Mouse (Mus musculus) retina, postnatal 1 day (tissue): ENCODE data around the gene Clrn3.
"Not testable (repeated sequence)": the region's sequence is repeated elsewhere in the genome, so short reads cannot be mapped to it uniquely, and the experiment has no call there.

Source experiments
- DNase-seq: peaks from one replicate; pipeline ENCODE4 v3.0.0-alpha.2; 2012

Clrn3 gene

DNA sequence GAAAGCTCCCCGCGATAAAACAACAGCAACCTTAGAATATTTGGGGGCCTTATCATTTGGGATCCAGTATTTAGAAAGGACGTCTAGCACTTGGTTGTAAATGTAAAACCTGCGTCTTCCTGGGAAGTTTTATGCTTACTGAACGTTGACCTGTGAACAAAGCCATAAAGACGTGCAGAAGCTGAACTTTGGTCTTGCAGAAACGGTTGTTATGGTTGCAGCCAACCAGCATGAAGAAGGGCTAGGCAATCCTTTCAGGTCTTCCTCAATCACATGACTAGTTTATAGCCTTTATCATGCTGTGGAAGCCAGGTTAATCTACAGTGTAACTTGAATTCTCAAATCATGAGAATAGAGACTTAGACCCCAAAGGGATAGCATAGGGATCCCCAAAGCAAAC lies at the start of gene Clrn3:
Gene Clrn3 (minus strand): TSS at position 140 of the 400 bp plus-strand sequence.
- no peak for DNase-seq

DNA sequence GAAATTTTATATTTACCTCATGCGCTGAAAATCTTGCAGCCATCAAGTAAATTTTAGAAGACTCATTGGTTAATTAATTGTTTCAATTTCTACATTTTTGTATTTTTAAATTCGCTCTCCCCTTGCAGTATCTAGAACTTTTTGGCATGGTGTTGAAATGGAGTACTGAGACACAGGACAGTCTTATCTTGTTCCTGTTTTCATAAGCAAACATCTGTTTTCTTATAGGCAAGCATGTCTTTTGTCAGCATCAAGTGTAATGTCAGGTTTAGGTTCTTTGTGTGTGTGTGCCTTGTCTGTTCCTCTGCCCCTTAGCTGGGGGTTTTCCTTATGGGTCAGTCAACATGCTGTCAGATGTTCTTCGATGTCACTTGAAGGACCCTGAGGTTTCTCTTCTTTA lies 47.9 kb upstream of the Clrn3 start:
- no peak for DNase-seq

DNA sequence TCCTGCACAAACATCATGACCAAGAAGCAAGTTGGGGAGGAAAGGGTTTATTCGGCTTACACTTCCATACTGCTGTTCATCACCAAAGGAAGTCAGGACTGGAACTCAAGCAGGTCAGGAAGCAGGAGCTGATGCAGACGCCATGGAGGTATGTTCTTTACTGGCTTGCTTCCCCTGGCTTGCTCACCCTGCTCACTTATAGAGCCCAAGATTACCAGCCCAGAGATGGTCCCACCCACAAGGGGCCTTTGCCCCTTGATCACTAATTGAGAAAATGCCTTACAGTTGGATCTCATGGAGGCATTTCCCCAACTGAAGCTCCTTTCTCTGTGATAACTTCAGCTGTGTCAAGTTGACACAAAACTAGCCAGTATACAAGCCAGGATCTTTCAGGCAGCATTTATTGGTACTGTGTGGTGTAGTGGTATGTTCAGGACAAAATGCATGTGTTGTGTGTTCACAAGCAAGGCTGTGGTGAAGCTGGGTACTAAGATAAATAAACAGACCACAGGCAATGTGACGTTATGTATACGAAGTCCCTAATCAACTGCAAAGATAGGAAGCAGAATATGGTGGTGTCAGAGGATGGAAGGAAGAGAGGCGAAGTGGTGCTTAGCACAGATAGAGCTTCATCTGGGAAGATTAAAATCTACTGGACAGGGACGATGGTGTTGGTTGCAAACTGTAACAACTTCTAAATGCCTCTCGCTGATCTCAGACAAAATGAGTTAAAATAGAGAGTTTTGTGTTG lies 47.0 kb upstream of the Clrn3 start:
- not testable (repeated sequence) for DNase-seq

DNA sequence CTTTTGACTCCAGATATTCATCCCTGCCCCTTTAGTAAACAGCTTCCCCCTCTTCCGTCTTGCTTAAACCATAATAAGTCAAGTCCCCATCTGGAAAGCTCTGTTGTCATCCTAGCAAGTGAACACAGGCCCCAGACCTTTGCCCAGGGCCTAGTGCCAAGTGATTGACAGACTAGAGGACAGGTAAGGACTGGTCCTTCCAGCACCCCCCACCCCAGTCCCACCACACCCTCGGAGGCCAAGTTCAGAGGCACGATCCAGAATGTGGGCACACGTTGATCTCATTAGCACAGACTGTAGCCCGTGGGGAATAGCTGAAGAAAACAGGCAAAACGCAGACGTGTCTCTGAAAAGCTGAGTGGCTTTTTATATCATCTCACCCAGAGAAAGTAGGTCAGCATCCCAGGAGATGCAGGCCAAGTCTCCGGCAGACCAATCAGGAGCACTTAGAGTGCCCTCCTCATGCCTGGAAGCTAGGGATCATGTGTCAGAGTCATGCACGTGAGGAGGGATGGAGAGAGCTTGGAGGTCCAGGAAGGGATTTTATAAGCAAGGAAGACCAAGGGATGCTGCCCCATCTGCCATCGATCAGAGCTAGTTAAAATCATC lies 43.6 kb upstream of the Clrn3 start:
- DNase-seq, result peak; percentile 90

DNA sequence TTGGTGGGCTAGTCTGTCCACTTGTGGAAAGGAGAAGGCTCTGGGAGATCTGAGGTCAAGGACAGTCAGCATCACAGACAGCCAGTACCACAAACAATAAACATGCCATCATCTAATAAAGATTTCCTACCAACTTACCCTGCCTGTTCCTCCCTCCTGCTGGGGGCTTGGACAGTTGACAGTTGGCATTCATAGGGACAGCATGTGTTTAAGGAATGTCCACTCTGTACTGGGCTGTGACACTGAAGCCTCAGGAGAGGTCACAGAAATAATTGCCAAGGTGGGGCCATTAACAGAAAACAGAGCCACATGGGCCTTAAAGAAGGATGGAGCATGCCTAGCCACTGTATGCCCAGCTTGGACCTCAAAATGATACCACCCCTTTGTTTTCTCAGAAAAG lies 42.9 kb upstream of the Clrn3 start:
- peak; percentile 16 for DNase-seq

DNA sequence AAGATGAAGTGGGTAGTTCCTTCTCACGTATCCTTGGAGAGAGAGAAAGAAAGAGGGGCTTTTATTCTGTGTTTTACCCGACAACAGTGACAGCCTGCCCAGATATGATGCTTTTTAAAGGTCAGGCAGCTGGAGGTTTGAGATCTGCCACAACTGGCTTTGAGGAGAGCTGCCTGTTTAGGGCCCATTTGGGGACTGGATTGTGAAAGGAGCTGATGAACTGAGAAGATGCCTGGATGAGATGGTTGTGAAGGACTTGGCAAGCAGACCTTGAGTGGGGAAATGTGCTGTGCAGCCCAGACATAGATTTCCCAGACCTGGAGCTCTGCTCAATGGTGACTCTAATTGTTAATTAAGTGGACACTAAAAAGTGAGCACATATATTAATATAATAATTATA lies 40.1 kb upstream of the Clrn3 start:
- peak; percentile 20 for DNase-seq

DNA sequence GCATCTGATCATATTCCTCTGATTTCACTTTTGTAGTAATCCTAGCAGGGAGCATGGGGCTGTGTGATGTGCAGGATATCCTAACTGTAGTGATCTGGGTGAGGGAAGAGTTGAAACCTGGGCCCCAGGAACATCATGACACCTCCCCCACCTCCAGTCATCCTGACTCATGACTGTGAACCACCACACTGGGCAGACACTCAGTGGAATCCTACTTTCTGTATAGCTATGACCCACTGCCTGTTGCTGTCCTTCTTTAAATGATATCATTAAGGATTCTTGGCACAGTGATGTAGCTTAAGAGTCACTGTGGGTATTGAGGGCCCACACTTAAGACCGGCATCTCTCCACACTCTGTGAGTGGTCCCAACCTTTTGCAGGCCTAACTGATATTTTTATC lies 39.1 kb upstream of the Clrn3 start:
- no peak for DNase-seq

DNA sequence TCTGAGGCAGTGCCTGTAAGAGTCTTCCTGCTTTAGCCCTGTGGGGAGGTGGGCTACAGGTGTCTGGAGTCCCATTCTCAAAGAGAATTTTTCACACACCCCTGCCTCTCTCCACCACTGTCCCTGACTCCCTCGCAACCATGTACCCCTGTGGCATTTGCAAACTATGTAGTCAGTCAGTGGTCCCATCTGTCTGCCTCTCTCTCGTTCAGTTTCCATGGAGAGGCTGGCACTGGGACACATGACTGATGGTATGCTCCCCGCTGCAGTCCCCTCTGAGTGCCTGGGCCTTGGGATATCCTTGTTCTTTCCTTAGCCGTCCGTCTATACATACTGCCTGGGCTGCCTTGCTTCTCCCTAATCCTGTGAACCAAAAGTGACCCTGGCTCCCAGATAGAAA lies 37.6 kb upstream of the Clrn3 start:
- no peak for DNase-seq

DNA sequence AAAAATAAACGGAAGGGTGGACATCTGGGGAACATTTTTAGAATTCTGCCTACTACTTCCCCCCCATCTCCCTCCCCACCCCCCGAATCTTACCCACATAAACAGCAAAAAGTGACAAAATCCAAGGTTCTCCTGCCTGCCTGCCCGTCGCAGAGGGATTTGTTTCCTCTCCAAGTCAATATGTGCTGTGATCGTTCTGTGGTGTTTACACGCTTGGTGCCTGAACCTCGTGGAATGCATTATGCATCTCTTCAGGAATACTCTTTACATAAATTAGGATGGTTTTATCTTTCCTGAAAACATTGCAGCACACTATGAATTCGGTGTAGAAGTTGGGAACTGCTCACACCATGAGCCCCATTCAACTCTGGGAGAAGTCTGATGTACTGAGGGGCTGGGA lies 35.6 kb upstream of the Clrn3 start:
- DNase-seq, result no peak

DNA sequence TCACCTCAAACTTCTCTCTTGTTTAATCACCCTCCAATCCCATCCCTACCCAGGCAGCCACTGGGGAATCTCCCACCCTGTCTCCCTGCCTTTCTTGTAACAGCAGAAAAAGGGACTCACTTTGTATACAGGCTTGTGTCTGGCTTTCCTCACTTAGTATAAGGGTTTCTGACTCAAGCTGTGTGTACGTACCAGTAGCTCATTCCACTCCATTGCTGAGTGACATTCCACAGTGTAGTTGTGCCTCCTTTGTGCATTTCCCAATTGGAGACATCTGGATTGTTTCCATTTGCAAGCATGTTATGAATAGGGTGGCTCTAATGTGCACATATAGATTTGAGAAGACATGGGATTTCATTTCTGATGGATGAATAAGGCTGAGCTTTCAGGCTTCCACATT lies 31.8 kb upstream of the Clrn3 start:
- no peak for DNase-seq

DNA sequence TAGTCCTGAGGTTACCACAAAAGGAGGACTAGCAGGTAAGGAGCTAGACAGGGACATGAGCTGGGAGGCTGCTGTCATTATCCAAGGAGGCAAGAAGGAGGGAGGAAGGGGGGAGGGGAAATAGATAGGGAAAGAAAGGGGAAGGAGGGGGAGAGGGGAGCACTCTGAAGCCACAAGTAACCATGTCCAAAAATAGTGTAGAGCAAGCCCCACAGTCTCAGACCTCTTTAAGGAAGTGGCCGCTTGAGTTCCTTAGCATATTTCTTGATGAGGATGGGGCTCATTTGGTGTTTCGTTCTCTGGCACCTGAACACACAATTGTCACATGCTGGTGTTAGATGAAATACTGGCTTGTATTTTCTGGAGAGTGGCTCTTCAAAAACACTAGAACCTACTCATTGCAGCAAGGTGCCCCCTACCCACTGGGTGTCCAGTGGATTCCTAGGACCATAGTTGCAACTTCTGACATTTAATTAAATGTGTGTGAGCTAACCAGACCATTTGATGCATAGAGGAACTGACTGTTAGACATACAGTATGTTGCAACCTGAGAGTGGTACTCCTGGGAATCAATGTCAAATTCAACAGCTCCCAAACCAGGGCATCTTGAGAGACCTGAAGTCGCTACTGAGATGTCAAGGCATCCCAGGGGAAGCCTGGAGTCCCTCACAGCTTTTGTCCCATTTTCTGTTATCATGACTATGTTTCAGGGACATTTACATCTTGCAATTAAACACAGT lies 28.4 kb upstream of the Clrn3 start:
- no peak for DNase-seq

DNA sequence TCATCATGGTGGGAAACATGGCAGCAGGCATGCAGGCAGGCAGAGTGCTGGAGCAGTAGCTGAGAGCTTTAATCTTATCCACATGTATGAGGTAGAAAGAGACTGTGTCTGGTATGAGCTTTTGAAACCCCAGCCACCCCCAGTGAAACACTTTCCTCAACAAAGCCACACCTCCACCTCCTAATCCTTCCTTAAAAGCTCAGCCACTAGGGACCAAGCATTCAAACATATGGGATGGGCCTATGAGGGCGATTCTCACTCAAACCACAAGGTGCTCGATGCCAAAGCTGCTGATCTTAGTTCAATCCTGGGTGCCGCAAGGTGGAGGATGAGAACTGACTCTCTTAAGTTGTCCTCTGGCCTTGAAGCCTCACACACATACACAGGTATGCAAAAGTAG lies 25.1 kb upstream of the Clrn3 start:
- no peak for DNase-seq

DNA sequence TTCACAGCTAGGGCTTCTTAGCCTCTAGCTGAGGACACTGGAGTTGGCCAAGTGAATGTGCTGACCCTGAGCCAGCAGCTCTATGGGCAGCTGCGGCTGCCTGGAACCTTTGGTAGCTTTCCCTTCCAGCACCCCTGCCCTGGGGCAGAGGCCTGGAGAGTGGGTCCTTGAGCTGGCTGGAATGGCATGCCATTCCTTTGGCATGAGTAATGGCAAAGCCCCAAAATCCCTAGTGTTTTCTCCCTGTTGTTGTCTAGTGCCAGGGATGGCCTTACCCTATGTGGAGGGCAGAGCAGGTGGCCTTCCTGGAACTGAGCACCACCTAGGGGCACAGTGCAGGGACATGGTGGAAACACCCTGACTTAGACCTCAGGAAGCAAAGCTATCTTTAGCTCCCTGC lies 23.1 kb upstream of the Clrn3 start:
- DNase-seq, result no peak

DNA sequence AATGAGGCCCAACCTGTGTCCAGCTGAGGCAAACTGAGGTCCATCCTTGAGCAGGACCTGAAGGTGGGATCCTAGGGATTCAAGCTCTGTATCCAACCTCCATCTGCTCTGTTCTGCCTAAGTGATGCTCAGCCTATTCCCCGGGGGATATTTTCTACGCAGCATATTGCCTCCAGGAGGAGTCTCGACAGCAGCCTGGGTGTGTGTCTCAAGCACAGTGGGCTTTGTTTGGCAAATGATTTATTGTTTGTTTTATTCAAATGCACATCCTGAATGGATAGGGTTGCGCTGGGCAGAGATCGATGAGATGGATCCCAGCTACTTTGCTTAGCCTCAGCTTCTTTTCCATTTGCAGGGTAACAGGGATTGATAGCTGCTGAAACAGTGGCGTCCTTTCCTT lies 20.0 kb upstream of the Clrn3 start:
- DNase-seq, result no peak

DNA sequence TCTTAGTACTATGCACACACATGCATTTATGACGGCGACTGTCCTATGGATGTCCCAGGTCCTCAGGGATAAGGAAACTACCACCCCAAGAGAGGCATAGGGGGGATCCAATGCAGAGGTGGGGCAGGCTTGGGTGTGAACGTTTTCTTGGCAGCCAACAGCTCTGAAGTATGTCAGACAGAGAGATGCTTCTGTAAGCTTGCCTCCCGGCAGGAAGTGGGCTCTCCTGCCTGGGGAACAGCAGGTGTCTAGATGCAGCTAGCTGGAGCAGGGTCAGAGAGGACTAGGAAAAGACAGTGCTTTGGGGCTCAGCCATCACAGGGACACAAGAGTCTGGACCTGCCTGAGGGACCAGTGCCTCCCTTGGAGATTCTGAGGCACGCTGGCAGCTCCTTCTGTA lies 18.1 kb upstream of the Clrn3 start:
- no peak for DNase-seq

DNA sequence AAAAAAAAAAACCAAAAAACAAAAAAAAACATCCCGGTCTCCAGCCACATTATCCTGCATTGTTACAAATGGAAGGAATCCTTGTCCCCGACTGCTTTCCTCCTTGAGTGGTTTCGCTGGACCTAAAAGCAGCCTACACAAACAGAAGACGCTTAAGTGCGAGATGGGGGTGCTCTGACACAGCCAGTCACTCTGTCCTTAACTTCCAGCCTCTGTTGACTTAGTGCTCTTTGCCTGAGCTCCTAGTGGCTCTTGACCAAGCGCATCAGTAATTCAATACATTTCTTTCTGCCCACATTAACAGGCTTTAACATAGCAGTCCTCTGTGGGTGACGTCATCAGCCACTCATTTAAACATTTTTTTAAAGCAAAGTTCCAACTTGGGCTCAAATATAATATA lies 17.5 kb upstream of the Clrn3 start:
- DNase-seq, result no peak

DNA sequence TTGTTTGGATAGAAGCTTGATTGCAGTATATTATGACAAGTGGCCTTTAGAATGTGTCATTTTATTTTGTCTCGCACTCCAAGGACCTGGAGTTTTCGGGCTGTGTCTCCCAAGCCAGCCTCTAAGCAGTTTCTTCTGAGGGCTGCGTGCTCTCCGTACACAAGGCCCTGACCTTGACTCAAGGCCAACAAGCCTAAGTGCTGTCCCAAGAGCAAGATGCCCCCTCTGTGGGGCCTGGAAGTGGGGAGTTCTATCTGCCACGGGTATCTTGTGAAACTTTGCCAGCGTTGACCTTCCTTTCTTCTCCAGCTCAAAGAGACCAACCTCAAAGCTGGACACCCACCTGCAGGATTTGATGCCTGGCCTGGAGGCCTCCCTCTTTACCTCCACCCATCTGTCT lies 15.9 kb upstream of the Clrn3 start:
- no peak for DNase-seq

DNA sequence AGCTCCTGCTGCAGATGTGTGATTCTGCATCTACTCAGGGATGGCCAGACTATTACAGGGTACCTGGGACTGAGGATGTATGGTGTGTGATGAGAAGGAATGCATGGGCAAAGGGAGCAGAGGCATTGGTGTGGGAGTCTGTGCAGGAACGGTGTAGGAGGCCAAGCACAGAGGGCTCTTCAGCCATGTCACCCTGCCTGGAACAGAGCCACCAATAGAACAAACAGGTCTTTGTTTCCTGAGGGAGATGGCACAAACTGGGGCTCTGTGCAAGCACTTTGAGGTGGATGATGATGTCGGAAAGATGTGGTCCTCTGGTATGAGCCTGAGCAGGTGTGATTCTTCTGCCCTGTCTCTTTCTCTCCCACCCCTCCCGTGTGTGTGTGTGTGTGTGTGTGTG lies 14.6 kb upstream of the Clrn3 start:
- DNase-seq, result peak; percentile 78

DNA sequence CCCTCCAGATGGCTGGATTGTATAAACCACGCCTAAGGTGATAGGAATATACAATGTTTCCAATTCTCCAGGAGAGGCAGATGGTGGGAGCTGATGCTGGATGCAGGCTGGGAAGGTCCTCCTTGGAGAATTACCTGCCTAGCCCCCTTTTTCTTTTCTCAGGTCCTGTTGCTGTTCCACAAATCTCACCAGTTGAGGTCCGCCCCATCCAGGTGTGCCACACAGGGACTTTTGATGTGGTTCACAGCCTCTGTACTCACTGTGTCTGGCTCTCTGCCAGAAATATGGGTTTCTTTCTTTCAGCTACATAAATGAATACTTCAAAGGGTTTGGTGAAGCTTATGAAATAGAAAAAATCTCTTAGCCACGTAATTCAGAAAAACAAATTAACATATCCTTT lies 13.8 kb upstream of the Clrn3 start:
- DNase-seq, result no peak

DNA sequence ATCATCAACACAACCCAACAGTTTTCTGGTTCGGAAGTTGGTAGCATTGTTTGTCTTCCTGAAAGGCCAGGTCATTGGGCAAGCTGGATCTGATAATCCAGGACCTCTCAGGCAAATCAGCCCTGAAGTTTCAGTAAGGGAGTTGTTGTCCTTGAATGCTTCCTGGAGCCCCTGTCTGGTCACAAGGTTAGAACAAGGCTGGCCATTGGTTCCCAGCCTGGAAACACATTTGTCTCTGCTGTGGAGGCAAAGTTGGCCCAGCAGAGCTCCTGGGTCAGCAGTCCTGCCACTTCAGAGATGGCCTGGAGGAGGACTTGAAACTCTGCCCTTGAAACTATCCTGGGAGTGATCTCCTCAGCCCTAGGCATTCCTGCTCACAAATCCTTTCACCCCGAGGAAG lies 11.0 kb upstream of the Clrn3 start:
- DNase-seq, result no peak

DNA sequence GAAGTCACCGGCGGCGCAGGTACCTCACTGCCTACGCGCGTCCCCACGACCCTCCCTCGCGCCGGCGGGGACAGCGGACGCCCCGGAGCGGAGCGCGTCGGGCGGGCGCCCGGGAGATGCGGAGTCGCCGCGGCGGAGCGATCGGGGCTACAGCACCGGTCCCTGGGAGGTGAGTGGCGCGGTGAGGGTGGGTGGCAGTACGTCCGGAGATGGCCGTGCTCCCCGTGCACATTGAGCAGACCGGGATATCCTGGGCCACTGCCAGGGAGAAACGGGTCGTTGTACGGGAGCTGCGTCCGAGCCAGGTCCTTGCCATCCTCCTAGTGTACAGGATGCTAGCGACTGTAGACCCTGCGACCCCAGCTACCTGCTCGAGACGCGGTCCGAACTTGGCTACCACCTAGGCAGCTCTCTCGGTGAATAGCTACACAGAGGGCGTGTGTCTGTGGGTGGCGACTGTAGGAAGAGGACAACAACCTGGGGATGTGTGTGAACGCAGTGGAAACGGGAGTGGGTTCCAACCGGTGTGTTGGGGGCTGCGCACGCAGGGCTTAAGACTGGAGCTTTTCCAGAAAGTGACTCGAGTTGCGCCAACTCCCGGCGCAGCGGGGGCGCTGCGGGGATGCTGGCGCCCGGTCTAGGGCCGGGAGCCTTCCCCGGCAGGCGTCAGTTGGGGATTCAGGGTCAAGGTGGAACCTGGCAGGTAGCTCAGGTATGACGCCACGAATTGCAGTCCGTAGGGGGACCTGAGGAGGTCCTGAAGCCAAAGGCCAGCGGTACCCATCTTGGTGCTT lies 9.7 kb upstream of the Clrn3 start:
- no peak for DNase-seq

DNA sequence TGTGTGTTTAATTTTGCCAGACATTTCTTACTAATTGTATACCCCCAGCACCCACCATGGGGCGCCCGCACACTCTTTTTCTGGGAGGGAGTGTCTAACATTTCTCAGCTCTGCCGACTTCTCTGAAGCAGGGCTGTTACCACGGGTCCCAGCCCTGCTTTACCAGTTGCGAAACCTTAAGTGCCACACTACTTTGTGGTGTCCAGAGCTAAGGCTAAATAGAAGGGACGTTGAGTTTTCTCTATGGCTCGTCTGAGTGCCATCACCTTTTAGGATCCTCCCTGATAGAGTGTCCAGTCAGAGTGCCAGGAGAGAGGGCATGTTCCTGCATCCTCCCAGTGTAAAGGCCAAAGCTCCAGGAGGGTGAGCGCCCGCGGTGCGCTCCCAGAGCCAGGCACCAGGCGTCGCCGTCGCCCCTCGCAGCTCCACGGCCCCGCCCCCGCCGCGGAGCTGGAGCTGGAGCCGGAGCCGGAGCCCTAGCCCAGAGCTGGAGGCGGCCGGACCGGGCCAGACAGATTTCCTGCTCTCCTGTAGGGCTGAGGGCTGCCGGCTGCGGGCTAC lies 9.0 kb upstream of the Clrn3 start, which contains the start of gene Ptpre:
Gene Ptpre (plus strand): TSS at position 141 of the 561 bp plus-strand sequence.
- DNase-seq, result peak; percentile 87

DNA sequence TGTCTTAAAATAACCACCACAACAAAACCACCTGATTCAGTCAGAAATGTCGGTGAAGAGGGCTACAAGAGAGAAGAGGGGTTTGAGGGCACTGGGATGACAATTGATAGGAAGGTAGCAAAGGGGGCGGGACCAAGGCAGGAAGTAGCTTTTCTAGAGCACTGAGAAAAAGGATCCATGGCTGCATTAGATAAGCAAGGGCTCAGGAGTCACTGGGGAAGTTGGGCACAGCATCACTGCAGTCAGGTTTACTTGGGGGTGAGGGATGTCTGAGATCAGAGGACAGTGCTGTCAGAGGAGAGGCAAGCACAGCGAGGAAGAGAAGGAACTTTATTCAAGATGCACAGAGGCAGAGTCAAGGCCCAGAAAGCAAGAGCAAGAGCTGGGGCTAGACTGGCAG lies 7.5 kb upstream of the Clrn3 start:
- DNase-seq, result no peak
